In genomic region chr6:123388824-123389223, GRCm38 (mm10) we compare ENCODE assay signal across 21 mouse cellular contexts. TPM values are rescaled to one million over a fixed set of nuclear protein-coding genes. Genes with fewer than 3 reads are reported as not detected.
DNase-seq lines count a peak whose midpoint lies in the region; TF ChIP-seq lines count a peak whose summit lies in the region.
"Not testable (repeated sequence)": the region's sequence is repeated elsewhere in the genome, so short reads cannot be mapped to it uniquely, and the experiment has no call there.
"Had no signal": no experiment of that assay in that cellular context is flagged by ENCODE, and none has a peak within 500 bp of the region (broad histone marks: within the 10 kb centered on the region; RNA-seq: fewer than 3 reads in every experiment).

No protein-coding gene starts in this region.

- H3K4me3 ChIP-seq in kidney, adult 2 months (ENCODE audit: insufficient read depth, low read depth, low read length); liver, adult 2 months (ENCODE audit: insufficient read depth, low read depth, low read length): not testable (repeated sequence)

- TF ChIP-seq CTCF in kidney, adult 2 months (conservative IDR thresholded peaks at IDR 0.05; ENCODE audit: insufficient read depth, insufficient read length, low read depth, low read length); liver, adult 2 months (IDR thresholded peaks at IDR 0.05; ENCODE audit: low read depth, low read length): not testable (repeated sequence)

- TF ChIP-seq POLR2A in kidney, adult 2 months (IDR thresholded peaks at IDR 0.05; ENCODE audit: low read depth, low read length); liver, adult 2 months (IDR thresholded peaks at IDR 0.05; ENCODE audit: extremely low read depth, insufficient read depth, low read length): not testable (repeated sequence)

- not testable (repeated sequence) for H3K27me3 ChIP-seq in kidney, adult 2 months (replicated peaks; ENCODE audit: control insufficient read depth, insufficient read depth, low read length); liver, adult 2 months (ENCODE audit: control insufficient read depth, insufficient read depth, low read length)

- H3K9ac ChIP-seq in liver, adult 2 months (ENCODE audit: low read depth, low read length): not testable (repeated sequence)

- not testable (repeated sequence) for H3K4me1 ChIP-seq in kidney, adult 2 months (ENCODE audit: control insufficient read depth, insufficient read depth, low read length); liver, adult 2 months (ENCODE audit: control insufficient read depth, insufficient read depth, low read length)

- DNase-seq in heart, adult 11 months: peak; percentile 51
- peak; percentile 12 for DNase-seq in kidney, adult 11 months
- peak; percentile 23 for DNase-seq in kidney, adult 2 months
- peak; percentile 3 to 19 for DNase-seq in kidney, adult 8-10 months
- peak; percentile 44 for DNase-seq in kidney, adult 9 months
- peak; percentile 1 to 17 for DNase-seq in kidney, postnatal 36 days
- DNase-seq in liver, adult 2 months (ENCODE audit: extremely low read depth, low read depth, low spot score): peak; percentile 98

- not testable (repeated sequence) for H3K79me2 ChIP-seq in liver, adult 2 months (ENCODE audit: control insufficient read depth, insufficient read depth, low read length)

- H3K36me3 ChIP-seq in kidney, adult 2 months (ENCODE audit: control insufficient read depth, insufficient read depth, low read length); liver, adult 2 months (ENCODE audit: control insufficient read depth, insufficient read depth, low read length): not testable (repeated sequence)

- not testable (repeated sequence) for H3K27ac ChIP-seq in kidney, adult 2 months (ENCODE audit: insufficient read depth, low read depth, low read length); liver, adult 2 months (replicated peaks; ENCODE audit: insufficient read depth, low read depth, low read length)

RNA-seq across cellular contexts. Expression of gene Vmn2r20, which starts 29.1 kb away (rescaled TPM):
- polyA plus RNA-seq in kidney, adult 2 months (2012; rRNA removed): not detected in 2 replicates
- under 0.01 TPM in 1 of 2 replicates, not detected in the other for total RNA-seq in liver, adult 2 months (2014; rRNA removed)
- not detected in 2 replicates for polyA plus RNA-seq in liver, adult 2 months (2012; rRNA removed)
- total RNA-seq: adrenal gland, adult 18-20 months; adrenal gland, adult 2 months; adrenal gland, adult 8-10 months; adrenal gland, postnatal 10 days; adrenal gland, postnatal 14 days; adrenal gland, postnatal 25 days; adrenal gland, postnatal 36 days; adrenal gland, postnatal 4 days; CH12.LX; ES-E14; MEL had no signal
- polyA plus RNA-seq: adrenal gland, adult 2 months; brain, embryonic 14.5 days; C2C12; G1E had no signal

Comparison
In these comparisons a context has a peak if more than half of its experiments do, and no peak if none do; other contexts are left out.
1. DNase-seq: peak in every context shown above with its lines; median percentile 98 in liver, adult 2 months; 51 in heart, adult 11 months; 44 in kidney, adult 9 months; 23 in kidney, adult 2 months; 12 in kidney, adult 11 months; 11 in kidney, adult 8-10 months; 9 in kidney, postnatal 36 days.